Mouse (Mus musculus) liver, postnatal 0 days (tissue): ENCODE results near the gene Padi3.

Experiments
- CTCF ChIP-seq: sonication (generic); IDR thresholded peaks from 2 replicates; pipeline ENCODE4 v1.5.1; 2016; ENCODE audit warnings: antibody characterized with exemption, low read depth
- EP300 ChIP-seq: IDR thresholded peaks from 2 replicates; pipeline ENCODE4 v1.6.1; 2016; ENCODE audit warnings: antibody characterized with exemption, low read depth, mild to moderate bottlenecking

- TF ChIP-seq CTCF, result peak; percentile 88
- no peak for TF ChIP-seq EP300
These were observed 47.3 kb downstream of the Padi3 start for GRCm38 (mm10) chr4:140763158-140763557.
